Mouse (Mus musculus): ENCODE measurements around the gene Gramd4. TPM values are rescaled to one million over a fixed set of nuclear protein-coding genes. Genes with fewer than 3 reads are reported as not detected.
A peak's percentile ranks its signal among the peaks of the same experiment; 100 is the strongest.
"Not testable (repeated sequence)": the region's sequence is repeated elsewhere in the genome, so short reads cannot be mapped to it uniquely, and the experiment has no call there.

The Gramd4 gene
- polyA plus RNA-seq, 1 experiment from 2014 or later: 33.3 TPM

GRCm38 (mm10) chr15:86053890-86054536 is 3.5 kb upstream of the Gramd4 start:
- H3K4me2 ChIP-seq (replicated peaks): no peak overlapping the region
- peaks cover 11% of the 10 kb centered on the region for H3K4me1 ChIP-seq
- no peaks in the 10 kb centered on the region for H3K27me3 ChIP-seq (replicated peaks)
- no peak overlapping the region for H3K9ac ChIP-seq
- whole genome bisulfite sequencing: 38% methylated on average over 2 of the region's 2 CpGs
- H3K4me3 ChIP-seq: no peak overlapping the region
- no peak overlapping the region for H3K27ac ChIP-seq
- no peaks in the 10 kb centered on the region for H3K36me3 ChIP-seq
- H3K9me3 ChIP-seq: no peaks in the 10 kb centered on the region
- ATAC-seq (ENCODE audit: low FRiP score, low read depth): no peak

GRCm38 (mm10) chr15:86054861-86055260 is 2.6 kb upstream of the Gramd4 start:
- H3K4me3 ChIP-seq; H3K9me3 ChIP-seq; ATAC-seq (ENCODE audit: low FRiP score, low read depth); H3K27me3 ChIP-seq (replicated peaks); H3K4me2 ChIP-seq (replicated peaks); H3K27ac ChIP-seq; H3K36me3 ChIP-seq; H3K9ac ChIP-seq: not testable (repeated sequence)
- peaks cover 17% of the 10 kb centered on the region for H3K4me1 ChIP-seq
- 75% methylated on average over 3 of the region's 3 CpGs for WGBS

DNA sequence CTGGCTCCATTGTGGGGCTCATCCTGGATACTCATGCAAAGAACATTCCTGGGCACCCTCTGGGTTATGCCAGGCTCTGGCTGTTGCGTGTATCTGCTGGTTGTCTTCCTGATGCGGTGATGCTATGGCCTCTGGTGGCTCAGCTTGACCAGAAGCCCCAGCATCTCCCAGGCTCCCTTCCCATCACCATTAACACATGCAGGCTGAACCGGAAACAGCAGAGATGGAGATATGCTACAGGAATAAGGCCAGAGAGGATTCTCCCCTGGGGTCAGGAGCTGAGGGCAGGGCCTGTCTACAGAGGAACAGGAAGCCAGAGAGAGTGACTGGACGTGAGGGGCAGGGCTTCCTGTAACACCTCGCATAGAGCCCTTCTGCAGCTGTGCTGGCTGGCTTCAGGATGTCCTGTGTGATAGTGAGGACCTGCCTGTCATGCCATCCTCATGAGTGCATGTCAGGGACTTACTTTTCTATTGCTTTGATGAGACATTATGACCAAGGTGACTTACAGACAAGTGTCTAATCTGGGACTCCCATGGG is 1.2 kb upstream of the Gramd4 start:
- Histone ChIP-seq H3K9me3 (no peaks in the 10 kb centered on the region), H3K4me1 (peaks cover 31% of the 10 kb centered on the region), H3K4me2 (replicated peaks) (no peak overlapping the region), H3K4me3 (no peak overlapping the region), H3K36me3 (no peaks in the 10 kb centered on the region), H3K27me3 (replicated peaks) (no peaks in the 10 kb centered on the region), H3K9ac (no peak overlapping the region), H3K27ac (no peak overlapping the region)
- ATAC-seq (ENCODE audit: low FRiP score, low read depth): no peak
- WGBS: 93% methylated on average over 5 of the region's 5 CpGs

GRCm38 (mm10) chr15:86057908-86058307 is 413 bp downstream of the Gramd4 start:
- Histone ChIP-seq H3K27me3 (replicated peaks) (no peaks in the 10 kb centered on the region), H3K4me3 (peak overlapping the region; percentile 78), H3K9ac (peak overlapping the region; percentile 90), H3K27ac (peak overlapping the region; percentile 6), H3K4me1 (peaks cover 41% of the 10 kb centered on the region), H3K4me2 (replicated peaks) (peak overlapping the region; percentile 83), H3K36me3 (no peaks in the 10 kb centered on the region), H3K9me3 (no peaks in the 10 kb centered on the region)
- peak; percentile 39 for ATAC-seq (ENCODE audit: low FRiP score, low read depth)
- WGBS: 11% methylated on average over 7 of the region's 7 CpGs

DNA sequence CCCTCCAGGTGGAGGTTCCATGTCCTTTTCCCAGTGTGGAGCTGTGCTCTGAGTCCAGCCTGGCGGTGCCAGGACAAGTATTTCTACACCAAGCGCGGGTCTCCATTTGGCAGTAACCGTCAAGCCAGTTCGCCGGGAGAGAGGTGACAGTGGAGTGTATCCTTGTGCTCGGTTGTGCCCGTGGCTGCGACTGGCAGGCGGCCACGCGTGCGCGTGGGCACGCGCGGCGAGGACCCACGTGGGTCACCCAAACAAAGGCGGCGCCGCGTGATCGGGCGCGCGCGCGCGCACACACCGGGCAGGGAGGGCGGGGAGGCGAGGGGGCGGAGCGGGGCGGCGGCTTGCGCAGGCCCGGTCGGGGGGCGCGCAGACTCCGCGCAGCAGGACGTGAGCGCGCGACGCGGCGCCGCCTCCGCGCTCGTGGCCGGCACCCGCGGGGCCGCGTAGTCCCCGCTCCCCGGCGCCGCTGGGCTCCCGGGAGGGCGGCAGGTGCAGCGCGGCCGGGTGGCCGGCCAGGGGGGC is 960 bp downstream of the Gramd4 start:
- ATAC-seq (ENCODE audit: low FRiP score, low read depth): peak; percentile 77
- peak overlapping the region; percentile 83 for H3K4me2 ChIP-seq (replicated peaks)
- H3K27ac ChIP-seq: peak overlapping the region; percentile 82
- H3K27me3 ChIP-seq (replicated peaks): no peaks in the 10 kb centered on the region
- H3K36me3 ChIP-seq: no peaks in the 10 kb centered on the region
- peak overlapping the region; percentile 78 for H3K4me3 ChIP-seq
- under 1% methylated on average over 70 of the region's 70 CpGs for WGBS
- no peaks in the 10 kb centered on the region for H3K9me3 ChIP-seq
- peaks cover 41% of the 10 kb centered on the region for H3K4me1 ChIP-seq
- H3K9ac ChIP-seq: peak overlapping the region; percentile 90

DNA sequence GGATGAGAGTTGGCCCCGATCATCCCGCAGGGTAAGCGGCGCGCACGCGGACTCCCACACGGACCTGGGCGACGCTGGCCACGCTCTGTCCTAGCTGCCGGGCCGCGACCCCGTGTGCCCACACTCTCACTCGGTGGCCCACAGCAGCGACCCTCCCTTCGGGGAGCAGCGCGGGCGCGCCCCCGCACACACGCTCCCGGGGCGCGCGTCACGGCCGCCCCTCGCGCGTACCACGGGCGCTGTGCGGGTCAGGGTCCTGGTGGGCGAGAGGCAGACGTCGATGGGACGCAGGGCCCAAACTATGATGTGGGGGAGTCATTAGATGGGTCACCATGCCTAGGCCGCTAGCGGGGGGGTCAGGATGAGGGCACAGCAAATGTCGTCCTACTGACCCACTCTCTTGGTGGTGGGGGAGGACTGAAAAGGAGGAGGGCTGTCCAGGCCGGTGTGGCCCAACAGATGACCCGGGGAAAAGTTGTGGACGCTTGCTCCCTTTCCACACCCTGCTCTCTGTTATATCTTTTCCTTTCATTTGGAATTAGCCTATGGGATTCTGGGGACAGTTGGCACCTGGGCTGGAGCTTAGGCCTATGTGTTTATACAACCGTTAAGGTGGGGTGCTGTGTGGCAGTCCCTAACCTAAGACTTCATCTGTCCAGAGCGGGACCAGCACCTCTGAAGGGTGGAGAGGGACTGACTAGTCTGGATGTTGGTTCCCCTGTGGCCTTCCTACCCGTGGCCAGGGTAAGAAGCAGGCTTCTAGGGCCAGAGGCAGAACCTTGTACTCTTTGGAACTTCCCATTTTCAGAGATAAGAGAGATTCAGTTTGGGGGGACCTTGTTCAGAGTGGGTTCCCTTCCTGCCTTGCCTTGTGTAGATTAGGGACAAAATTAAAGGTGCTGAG is 1.7 kb downstream of the Gramd4 start:
- peaks cover 41% of the 10 kb centered on the region for H3K4me1 ChIP-seq
- peak overlapping the region; percentile 90 for H3K9ac ChIP-seq
- H3K27ac ChIP-seq: peak overlapping the region; percentile 82
- WGBS: 2% methylated on average over 46 of the region's 49 CpGs
- H3K36me3 ChIP-seq: no peaks in the 10 kb centered on the region
- no peaks in the 10 kb centered on the region for H3K9me3 ChIP-seq
- H3K4me3 ChIP-seq: peak overlapping the region; percentile 78
- H3K27me3 ChIP-seq (replicated peaks): no peaks in the 10 kb centered on the region
- peak; percentile 74 for ATAC-seq (ENCODE audit: low FRiP score, low read depth)
- peak overlapping the region; percentile 83 for H3K4me2 ChIP-seq (replicated peaks)

- H3K9me3 ChIP-seq: no peaks in the 10 kb centered on the region
- peaks cover 41% of the 10 kb centered on the region for H3K4me1 ChIP-seq
- peak overlapping the region; percentile 90 for H3K9ac ChIP-seq
- no peak overlapping the region for H3K27ac ChIP-seq
- peak overlapping the region; percentile 78 for H3K4me3 ChIP-seq
- ATAC-seq (ENCODE audit: low FRiP score, low read depth): no peak
- peak overlapping the region; percentile 83 for H3K4me2 ChIP-seq (replicated peaks)
- 77% methylated on average over 7 of the region's 7 CpGs for WGBS
- H3K36me3 ChIP-seq: no peaks in the 10 kb centered on the region
- H3K27me3 ChIP-seq (replicated peaks): no peaks in the 10 kb centered on the region
Observed at GRCm38 (mm10) chr15:86059835-86060380, 2.4 kb downstream of the Gramd4 start.

DNA sequence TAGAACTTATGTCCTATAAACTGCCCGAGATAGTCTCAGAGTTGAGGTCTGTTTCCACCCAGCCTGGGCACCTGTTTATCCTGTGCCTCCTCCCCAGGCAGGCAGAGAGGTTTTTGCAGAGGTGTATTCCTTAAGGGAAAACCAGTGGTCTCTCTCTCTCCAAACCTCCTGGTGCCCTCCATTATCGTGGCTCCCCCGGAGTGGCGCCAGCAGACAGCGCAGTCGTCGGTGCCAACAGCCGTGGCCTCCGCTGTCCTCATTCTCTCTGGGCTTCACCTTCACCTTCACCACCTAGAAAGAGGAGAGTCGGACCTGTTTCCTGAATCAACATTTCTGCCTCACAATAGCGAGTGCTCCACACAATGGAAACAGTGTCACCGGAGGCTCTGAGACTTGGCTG is 3.1 kb downstream of the Gramd4 start:
- 0 out of 2 replicates have a peak overlapping the region, but pooled peaks have one; percentile 10 for H3K9ac ChIP-seq
- ATAC-seq (ENCODE audit: low FRiP score, low read depth): no peak
- peak overlapping the region; percentile 83 for H3K4me2 ChIP-seq (replicated peaks)
- no peak overlapping the region for H3K27ac ChIP-seq
- 83% methylated on average over 12 of the region's 12 CpGs for WGBS
- no peaks in the 10 kb centered on the region for H3K9me3 ChIP-seq
- H3K27me3 ChIP-seq (replicated peaks): no peaks in the 10 kb centered on the region
- no peaks in the 10 kb centered on the region for H3K36me3 ChIP-seq
- H3K4me1 ChIP-seq: peaks cover 41% of the 10 kb centered on the region
- no peak overlapping the region for H3K4me3 ChIP-seq

GRCm38 (mm10) chr15:86061221-86061620 is 3.7 kb downstream of the Gramd4 start:
- Histone ChIP-seq H3K9me3 (no peaks in the 10 kb centered on the region; the same call in 1 of the 2 replicates), H3K4me3 (no peak overlapping the region), H3K27me3 (replicated peaks) (no peaks in the 10 kb centered on the region), H3K4me1 (peaks cover 41% of the 10 kb centered on the region), H3K9ac (peak overlapping the region; percentile 10; the same call in 1 of the 2 replicates), H3K27ac (no peak overlapping the region), H3K4me2 (replicated peaks) (peak overlapping the region; percentile 83), H3K36me3 (peaks cover 4% of the 10 kb centered on the region; the same call in 1 of the 2 replicates)
- ATAC-seq (ENCODE audit: low FRiP score, low read depth): no peak
- 91% methylated on average over 7 of the region's 7 CpGs for whole genome bisulfite sequencing

GRCm38 (mm10) chr15:86061848-86062481 is 4.5 kb downstream of the Gramd4 start:
- Histone ChIP-seq H3K27ac (no peak overlapping the region), H3K9me3 (no peaks in the 10 kb centered on the region; the same call in 1 of the 2 replicates), H3K4me3 (no peak overlapping the region), H3K4me2 (replicated peaks) (peak overlapping the region; percentile 83; the same call in 1 of the 2 replicates), H3K9ac (no peak overlapping the region), H3K36me3 (peaks cover 4% of the 10 kb centered on the region; the same call in 1 of the 2 replicates), H3K4me1 (peaks cover 45% of the 10 kb centered on the region), H3K27me3 (replicated peaks) (no peaks in the 10 kb centered on the region)
- ATAC-seq (ENCODE audit: low FRiP score, low read depth): no peak
- WGBS: 56% methylated on average over 6 of the region's 6 CpGs

GRCm38 (mm10) chr15:86064191-86064849 is 6.8 kb downstream of the Gramd4 start:
- H3K9ac ChIP-seq: no peak overlapping the region
- no peak for ATAC-seq (ENCODE audit: low FRiP score, low read depth)
- no peak overlapping the region for H3K4me3 ChIP-seq
- H3K9me3 ChIP-seq: no peaks in the 10 kb centered on the region; the same call in 1 of the 2 replicates
- H3K27ac ChIP-seq: no peak overlapping the region
- H3K4me2 ChIP-seq (replicated peaks): no peak overlapping the region
- H3K4me1 ChIP-seq: peaks cover 56% of the 10 kb centered on the region
- H3K36me3 ChIP-seq: peaks cover 4% of the 10 kb centered on the region; the same call in 1 of the 2 replicates
- 89% methylated on average over 8 of the region's 8 CpGs for WGBS
- H3K27me3 ChIP-seq (replicated peaks): no peaks in the 10 kb centered on the region

Data from neural tube, embryonic 12.5 days (tissue).